ENCODE assay signal across 14 mouse cellular contexts in the genomic region with DNA sequence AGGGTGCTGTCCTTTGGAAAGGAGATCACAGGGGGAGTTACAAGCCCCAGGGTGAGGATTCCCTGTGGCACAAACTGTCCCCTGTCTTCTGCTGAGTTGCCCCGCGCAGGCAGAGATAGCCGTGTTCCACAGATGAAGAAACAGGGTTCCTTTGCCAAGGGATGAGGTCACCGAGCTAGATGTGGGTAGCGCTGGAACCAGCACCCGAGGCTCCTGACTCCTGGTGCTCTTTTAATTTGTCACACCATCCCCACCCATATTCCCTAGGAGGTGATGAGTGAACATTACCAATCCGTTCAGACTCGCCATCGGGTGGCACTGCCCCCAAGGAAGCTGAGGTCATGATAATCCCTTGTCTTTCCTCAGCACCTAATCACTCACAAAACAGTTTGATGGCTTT. TPM values are rescaled to one million over a fixed set of nuclear protein-coding genes. Genes with fewer than 3 reads are reported as not detected.
DNase-seq lines count a peak whose midpoint lies in the region; ATAC-seq and TF ChIP-seq lines count a peak whose summit lies in the region.
"Had no signal": no experiment of that assay in that cellular context is flagged by ENCODE, and none has a peak within 500 bp of the region (broad histone marks: within the 10 kb centered on the region; RNA-seq: fewer than 3 reads in every experiment).

No protein-coding gene starts in this region.

- H3K36me3 ChIP-seq in myocyte (ENCODE audit: control insufficient read depth, insufficient read depth) = peaks cover 13% of the 10 kb centered on the region

- no peak overlapping the region for H3K4me3 ChIP-seq in layer of hippocampus, adult 2 months
- no peak overlapping the region for H3K4me3 ChIP-seq in myocyte

- H3K4me2 ChIP-seq in myocyte (ENCODE audit: low read depth) = peak overlapping the region; percentile 21
- H3K4me2 ChIP-seq: midbrain, embryonic 11.5 days had no signal

- peak; percentile 84 for DNase-seq in gastrocnemius, adult 18-20 months (ENCODE audit: low spot score)
- DNase-seq in gastrocnemius, postnatal 10 days = no peak
- DNase-seq in layer of hippocampus, adult 2 months (ENCODE audit: low spot score in 2 of 2) = peak in 1 of 2 experiments; percentile 13
- no peak for DNase-seq in layer of hippocampus, postnatal 36 days
- DNase-seq in adrenal gland, postnatal 14 days = peak; percentile 34
- DNase-seq: kidney, postnatal 4 days; lung, adult 18-20 months; thymus, postnatal 25 days had no signal

- ATAC-seq in megakaryocyte-erythroid progenitor cell, adult 5-6 weeks (replicated peaks; ENCODE audit: low FRiP score, low TSS enrichment, poor library complexity, severe bottlenecking) = no peak
- ATAC-seq: CD4-positive, CD25-positive, alpha-beta regulatory T cell, adult 4 months; forebrain, embryonic 16.5 days; inflammation-experienced regulatory T-cells, adult 6 months had no signal

- H3K27ac ChIP-seq in layer of hippocampus, adult 2 months = no peak overlapping the region

- H3K79me2 ChIP-seq in myocyte (ENCODE audit: control insufficient read depth, insufficient read depth) = peaks cover 66% of the 10 kb centered on the region

- TF ChIP-seq POLR2A in myocyte (IDR thresholded peaks at IDR 0.05; ENCODE audit: insufficient read length, low read depth) = no peak

- no peaks in the 10 kb centered on the region for H3K27me3 ChIP-seq in myocyte (ENCODE audit: control insufficient read depth, insufficient read depth, insufficient read length)

- peak; percentile 37 for TF ChIP-seq CTCF in layer of hippocampus, adult 2 months (conservative IDR thresholded peaks at IDR 0.05)

- H3ac ChIP-seq in myocyte (ENCODE audit: control insufficient read depth, insufficient read length) = no peak overlapping the region

TF ChIP-seq in myocyte, 11 proteins besides CTCF, POLR2A, EP300 and RAD21:
- TF ChIP-seq USF1 (IDR thresholded peaks at IDR 0.05; ENCODE audit: low read depth) = no peak
- TF ChIP-seq TCF12 (IDR thresholded peaks at IDR 0.05; ENCODE audit: insufficient read depth, poor library complexity, severe bottlenecking) = no peak
- no peak for TF ChIP-seq MYOD1 (IDR thresholded peaks at IDR 0.05; ENCODE audit: control insufficient read depth in 1 of 3, insufficient read length in 2 of 3, low read depth in 2 of 3)
- TF ChIP-seq E2F4 (IDR thresholded peaks at IDR 0.05; ENCODE audit: insufficient read depth) = no peak
- TF ChIP-seq TCF3 (IDR thresholded peaks at IDR 0.05; ENCODE audit: insufficient read length, low read depth) = no peak
- TF ChIP-seq MYOG (IDR thresholded peaks at IDR 0.05; ENCODE audit: control insufficient read depth in 1 of 3, insufficient read depth in 1 of 3, insufficient read length in 2 of 3, low read depth in 2 of 3) = no peak
- TF ChIP-seq SRF (IDR thresholded peaks at IDR 0.05; ENCODE audit: control insufficient read depth, insufficient read length, low read depth) = no peak

RNA-seq across cellular contexts. Expression of gene Dapk2, which starts 5.0 kb away (rescaled TPM):
- 10 to 100 TPM; 36.8 to 37.2 TPM for total RNA-seq in gastrocnemius, adult 18-20 months (2021)
- 10 to 100 TPM; 15.5 to 19.1 TPM for total RNA-seq in gastrocnemius, postnatal 10 days (2021)
- total RNA-seq in layer of hippocampus, adult 2 months (2021) = under 1 TPM; 0.47 to 0.61 TPM
- total RNA-seq in layer of hippocampus, postnatal 36 days (2021) = under 1 TPM; 0.90 to 0.91 TPM
- 9.2 and 9.6 TPM in 2 replicates for total RNA-seq in adrenal gland, postnatal 14 days (2021)
- 51.3 TPM for polyA plus RNA-seq in myocyte (2012; fragmentation: generic; extraction: Trizol)
- 9.2 and 11.0 TPM in 2 replicates for total RNA-seq in megakaryocyte-erythroid progenitor cell, adult 5-6 weeks (2014; fragmentation: Nextera tagmentation)
- 5.2 and 10.3 TPM in 2 replicates for total RNA-seq in megakaryocyte-erythroid progenitor cell, adult 5-6 weeks (2017)

RNA-seq across cellular contexts. Expression of gene Ciao2a, which starts 36.6 kb away (rescaled TPM):
- total RNA-seq in gastrocnemius, adult 18-20 months (2021) = 10 to 100 TPM; 49.7 to 53.9 TPM
- 10 to 100 TPM; 39.6 to 46.0 TPM for total RNA-seq in gastrocnemius, postnatal 10 days (2021)
- 10 to 100 TPM; 25.9 to 26.3 TPM for total RNA-seq in layer of hippocampus, adult 2 months (2021)
- total RNA-seq in layer of hippocampus, postnatal 36 days (2021) = 10 to 100 TPM; 29.5 to 30.0 TPM
- total RNA-seq in adrenal gland, postnatal 14 days (2021) = 80.7 and 86.2 TPM in 2 replicates
- polyA plus RNA-seq in myocyte (2012; fragmentation: generic; extraction: Trizol) = 42.4 TPM
- 167 and 182 TPM in 2 replicates for total RNA-seq in megakaryocyte-erythroid progenitor cell, adult 5-6 weeks (2014; fragmentation: Nextera tagmentation)
- total RNA-seq in megakaryocyte-erythroid progenitor cell, adult 5-6 weeks (2017) = 165 and 169 TPM in 2 replicates

RNA-seq across cellular contexts. Expression of gene Snx1, which starts 36.6 kb away (rescaled TPM):
- total RNA-seq in gastrocnemius, adult 18-20 months (2021) = 10 to 100 TPM; 10.7 to 13.3 TPM
- total RNA-seq in gastrocnemius, postnatal 10 days (2021) = 10 to 100 TPM; 36.4 to 42.5 TPM
- total RNA-seq in layer of hippocampus, adult 2 months (2021) = 10 to 100 TPM; 85.5 to 86.1 TPM
- 10 to 100 TPM; 86.9 to 93.2 TPM for total RNA-seq in layer of hippocampus, postnatal 36 days (2021)
- 85.3 and 88.2 TPM in 2 replicates for total RNA-seq in adrenal gland, postnatal 14 days (2021)
- polyA plus RNA-seq in myocyte (2012; fragmentation: generic; extraction: Trizol) = 82.9 TPM
- total RNA-seq in megakaryocyte-erythroid progenitor cell, adult 5-6 weeks (2014; fragmentation: Nextera tagmentation) = 99.7 and 107 TPM in 2 replicates
- 114 and 128 TPM in 2 replicates for total RNA-seq in megakaryocyte-erythroid progenitor cell, adult 5-6 weeks (2017)

Comparison
In these comparisons a context has a peak if more than half of its experiments do, and no peak if none do; other contexts are left out.
1. DNase-seq: peak in gastrocnemius, adult 18-20 months (single experiment) and adrenal gland, postnatal 14 days (single experiment); none in gastrocnemius, postnatal 10 days (single experiment) and layer of hippocampus, postnatal 36 days (0 of 2).